Mouse (Mus musculus): ENCODE measurements at regions not wholly inside any gene's neighbourhood (a gene's known extent, or its start where the extent isn't known, plus 50 kb on each side); places are given as distances from the start of the nearest gene placed in this dataset.

GRCm38 (mm10) chr7:69837379-69837778 lies 529.2 kb downstream of the Nr2f2 start:
- DNase-seq (ENCODE audit: low spot score in 2 of 2): no peak

GRCm38 (mm10) chr7:69827251-69827650 lies 539.3 kb downstream of the Nr2f2 start:
- DNase-seq (ENCODE audit: low spot score in 2 of 2): no peak

- DNase-seq (ENCODE audit: low spot score in 2 of 2): no peak
Observed at GRCm38 (mm10) chr7:69820570-69820969, 546.0 kb downstream of the Nr2f2 start.

- DNase-seq (ENCODE audit: low spot score in 2 of 2): no peak
Observed at GRCm38 (mm10) chr7:69812301-69812700, 554.2 kb downstream of the Nr2f2 start.

- peak in 1 of 2 experiments; percentile 4 for DNase-seq (ENCODE audit: low spot score in 2 of 2)
Observed at GRCm38 (mm10) chr7:69810873-69811272, 555.7 kb downstream of the Nr2f2 start.

GRCm38 (mm10) chr7:69807220-69807619 lies 559.3 kb downstream of the Nr2f2 start:
- no peak for DNase-seq (ENCODE audit: low spot score in 2 of 2)

GRCm38 (mm10) chr7:69770980-69771348 lies 595.6 kb downstream of the Nr2f2 start:
- no peak for DNase-seq (ENCODE audit: low spot score in 2 of 2)

GRCm38 (mm10) chr7:69770313-69770979 lies 596.1 kb downstream of the Nr2f2 start:
- no peak for DNase-seq (ENCODE audit: low spot score in 2 of 2)

- DNase-seq (ENCODE audit: low spot score in 2 of 2): no peak
Observed at GRCm38 (mm10) chr7:69766451-69766850, 600.1 kb downstream of the Nr2f2 start.

GRCm38 (mm10) chr7:69740495-69740894 lies 626.0 kb downstream of the Nr2f2 start:
- DNase-seq (ENCODE audit: low spot score in 2 of 2): no peak

GRCm38 (mm10) chr7:69738998-69739397 lies 627.5 kb downstream of the Nr2f2 start:
- no peak for DNase-seq (ENCODE audit: low spot score in 2 of 2)

- DNase-seq (ENCODE audit: low spot score in 2 of 2): no peak
Observed at GRCm38 (mm10) chr7:69715081-69715480, 651.5 kb downstream of the Nr2f2 start.

- no peak for DNase-seq (ENCODE audit: low spot score in 2 of 2)
Observed at GRCm38 (mm10) chr7:69670211-69670610, 696.3 kb downstream of the Nr2f2 start.

GRCm38 (mm10) chr7:69655583-69655982 lies 711.0 kb downstream of the Nr2f2 start:
- DNase-seq (ENCODE audit: low spot score in 2 of 2): no peak

- no peak for DNase-seq (ENCODE audit: low spot score in 2 of 2)
Observed at GRCm38 (mm10) chr7:69645449-69645848, 721.1 kb downstream of the Nr2f2 start.

GRCm38 (mm10) chr7:69641652-69642051 lies 724.9 kb downstream of the Nr2f2 start:
- DNase-seq (ENCODE audit: low spot score in 2 of 2): no peak

- DNase-seq (ENCODE audit: low spot score in 2 of 2): no peak
Observed at GRCm38 (mm10) chr7:69599866-69600265, 766.7 kb downstream of the Nr2f2 start.

- no peak for DNase-seq (ENCODE audit: low spot score in 2 of 2)
Observed at GRCm38 (mm10) chr7:69585716-69586115, 780.8 kb downstream of the Nr2f2 start.

- no peak for DNase-seq (ENCODE audit: low spot score in 2 of 2)
Observed at GRCm38 (mm10) chr7:69585131-69585530, 781.4 kb downstream of the Nr2f2 start.

- no peak for DNase-seq (ENCODE audit: low spot score in 2 of 2)
Observed at GRCm38 (mm10) chr7:69584516-69584915, 782.0 kb downstream of the Nr2f2 start.

GRCm38 (mm10) chr7:69583901-69584300 lies 782.6 kb downstream of the Nr2f2 start:
- DNase-seq (ENCODE audit: low spot score in 2 of 2): no peak

- DNase-seq (ENCODE audit: low spot score in 2 of 2): no peak
Observed at GRCm38 (mm10) chr7:69581668-69582067, 784.9 kb downstream of the Nr2f2 start.

GRCm38 (mm10) chr7:69578958-69579810 lies 787.4 kb downstream of the Nr2f2 start:
- DNase-seq (ENCODE audit: low spot score in 2 of 2): no peak

Data from frontal cortex, postnatal 14 days (tissue).